Mouse (Mus musculus) induced T-regulatory cell, adult 2 months (primary cell): ENCODE results near the gene Trpm8.

Experiments
- DNase-seq: peaks from one replicate; pipeline ENCODE4 v3.0.0-alpha.2; 2012; ENCODE audit warnings: low read depth

The Trpm8 gene

DNA sequence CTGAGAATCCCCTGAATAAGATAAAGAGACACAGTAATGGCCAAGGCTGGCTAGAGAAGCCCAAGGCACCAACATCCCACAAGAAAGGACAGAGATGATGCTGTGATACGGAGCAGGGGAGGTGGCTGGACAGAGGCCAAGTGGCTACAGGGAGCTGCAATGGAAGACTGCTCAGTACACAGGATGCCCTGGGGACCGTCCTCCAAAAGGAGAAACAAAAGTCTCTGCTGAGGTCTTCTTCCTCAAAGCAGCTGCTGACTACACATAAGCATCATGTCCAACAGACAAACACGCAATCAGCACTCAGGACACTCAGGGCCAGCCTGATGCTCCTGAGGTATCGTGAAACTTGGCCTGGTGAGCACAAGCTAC, 12.6 kb upstream of the Trpm8 start:
- DNase-seq: no peak

DNA sequence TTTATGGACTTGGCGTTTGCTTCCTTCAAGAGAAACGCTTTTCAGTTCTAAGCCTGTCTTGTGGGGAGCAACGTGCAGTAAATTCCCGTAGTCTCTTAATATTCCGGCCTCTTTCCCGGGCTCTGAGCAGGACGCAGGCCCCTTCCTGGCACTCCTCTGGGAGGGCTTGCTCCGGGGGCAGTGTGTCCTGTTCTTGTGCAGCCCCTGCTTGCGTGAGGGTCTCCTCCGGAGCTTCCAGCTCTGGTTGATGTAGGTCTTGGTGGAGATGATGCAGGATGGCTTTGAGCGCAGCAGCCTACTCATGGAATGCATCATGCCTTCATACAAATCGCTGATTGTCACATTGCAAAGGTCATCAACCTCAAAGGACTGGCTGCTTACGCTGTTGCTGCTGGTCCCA, 11.3 kb upstream of the Trpm8 start:
- no peak for DNase-seq

DNA sequence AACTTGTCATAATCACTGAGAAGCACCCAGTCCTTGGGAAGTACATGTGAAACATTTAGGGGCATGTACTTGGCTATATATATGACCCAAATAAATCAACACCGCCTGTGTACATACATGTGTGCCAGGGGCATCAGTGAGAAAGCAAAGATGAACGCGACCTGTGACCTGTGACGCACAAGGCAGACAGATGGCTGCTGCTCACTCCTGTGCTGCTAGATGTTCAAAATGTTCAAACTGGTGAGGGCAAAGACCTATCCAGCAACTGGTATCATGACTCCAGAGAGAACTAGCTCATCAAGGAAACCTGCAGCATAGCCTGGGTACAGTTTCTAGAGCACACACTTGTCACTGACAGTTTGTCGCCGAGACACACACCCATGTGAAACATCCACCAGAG, 10.0 kb upstream of the Trpm8 start:
- no peak for DNase-seq

DNA sequence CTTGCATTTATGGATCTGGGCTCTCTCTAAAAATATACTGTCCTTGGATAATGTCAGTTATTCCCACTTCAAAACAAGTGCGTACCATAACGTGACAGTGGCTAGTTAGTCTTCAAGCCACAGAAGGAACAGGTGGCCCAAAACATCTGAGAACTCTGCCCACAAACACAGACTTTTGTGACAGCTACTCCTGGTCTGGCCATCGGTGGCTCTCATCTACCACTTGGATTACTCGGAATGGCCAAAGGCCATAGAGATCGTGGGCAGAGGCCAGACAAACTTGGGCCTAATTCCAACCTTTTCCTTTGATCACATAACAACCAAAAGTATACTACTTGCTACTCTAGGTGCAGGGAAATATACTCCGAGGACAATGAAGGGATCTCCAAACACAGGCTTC, 9.4 kb upstream of the Trpm8 start:
- DNase-seq: no peak

DNA sequence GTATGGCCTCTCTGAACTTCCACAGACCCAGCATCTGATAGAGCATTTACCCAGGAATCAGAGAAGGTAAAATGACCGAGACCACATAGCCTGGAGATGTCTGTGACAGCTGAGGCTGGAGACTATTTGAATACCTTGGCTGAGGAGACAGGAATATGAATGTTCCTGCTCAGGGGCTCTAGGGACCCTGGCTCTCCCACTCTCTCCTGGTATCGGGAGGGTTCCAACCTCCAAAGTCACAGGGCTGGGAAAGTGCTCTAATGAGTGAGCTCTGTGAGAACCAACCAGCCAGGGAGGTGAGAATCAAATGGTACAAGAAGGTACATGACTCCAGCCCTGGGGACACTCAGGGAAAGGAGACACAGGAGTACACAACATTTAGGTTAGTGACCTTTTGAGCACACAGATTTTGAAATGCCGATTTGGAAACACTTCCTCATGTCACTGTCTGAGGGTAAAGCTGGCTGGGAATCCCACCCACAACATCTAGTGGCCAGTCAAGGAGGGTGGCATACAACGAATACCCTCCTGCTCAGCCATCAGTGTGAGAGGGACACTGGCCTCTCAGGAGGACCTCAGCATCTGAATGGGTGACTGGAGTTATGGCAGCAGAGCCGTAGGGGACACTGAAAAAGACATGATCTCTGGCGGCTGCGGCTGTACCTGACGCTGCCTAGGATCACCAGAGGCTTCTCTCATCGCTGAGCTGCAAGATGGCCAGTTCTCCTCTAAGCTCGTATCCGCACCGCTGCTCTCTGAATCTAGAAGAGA, 7.7 kb upstream of the Trpm8 start:
- DNase-seq: no peak

DNA sequence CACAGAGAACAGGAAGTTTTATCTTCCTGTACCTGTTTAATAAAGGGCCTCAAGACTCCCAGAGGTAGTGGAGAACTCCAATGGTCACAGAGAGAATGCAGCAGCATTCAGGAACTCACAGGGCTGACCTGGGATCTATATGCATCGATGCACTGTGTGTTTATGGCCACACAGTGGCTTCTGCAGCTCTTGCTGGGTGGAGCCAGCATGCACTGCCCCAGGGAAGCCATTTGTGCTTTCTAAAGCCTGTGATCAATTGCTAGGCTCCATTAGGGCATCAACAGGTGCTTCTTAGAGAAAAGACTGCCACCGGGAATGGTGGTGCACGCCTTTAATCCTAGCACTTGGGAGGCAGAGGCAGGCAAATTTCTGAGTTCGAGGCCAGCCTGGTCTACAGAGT, 4.6 kb upstream of the Trpm8 start:
- no peak for DNase-seq

DNA sequence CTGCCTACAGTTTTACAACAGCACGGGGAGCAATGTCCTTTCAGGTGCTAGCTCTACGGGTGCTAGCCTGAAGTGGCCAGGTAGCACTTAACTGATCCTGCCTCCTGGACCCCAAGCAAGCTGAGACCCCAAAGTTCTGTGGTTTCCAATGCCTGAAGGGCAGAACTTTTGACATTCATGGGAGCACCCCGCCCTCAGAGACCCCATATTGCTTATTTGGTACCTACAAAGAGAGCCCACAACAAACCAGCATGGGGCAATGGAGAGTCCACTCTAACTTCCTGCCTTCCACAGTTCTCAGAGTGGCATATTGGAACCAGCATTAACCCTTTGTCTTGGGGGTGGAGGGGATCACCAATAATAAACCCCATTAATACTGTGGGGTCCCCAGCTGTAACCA, 4.1 kb upstream of the Trpm8 start:
- no peak for DNase-seq

DNA sequence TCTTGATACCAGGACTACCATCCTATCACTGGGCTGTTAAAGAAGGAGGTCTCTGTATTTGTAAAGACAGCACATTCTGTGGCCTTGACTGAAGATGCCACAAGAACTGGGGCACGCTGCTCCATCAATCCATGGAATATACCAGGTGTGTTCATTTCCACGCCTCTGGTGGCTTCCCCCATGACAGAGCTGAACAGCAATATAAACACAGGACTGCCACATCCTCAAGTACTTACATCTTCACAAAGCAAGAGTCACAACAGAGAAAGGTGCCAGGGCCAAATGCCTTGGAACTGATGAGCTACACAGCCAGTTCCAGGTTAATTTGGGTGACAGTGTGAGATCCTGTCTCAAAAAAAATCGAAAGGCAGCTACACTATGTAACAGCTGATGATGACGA, 3.6 kb upstream of the Trpm8 start:
- no peak for DNase-seq

DNA sequence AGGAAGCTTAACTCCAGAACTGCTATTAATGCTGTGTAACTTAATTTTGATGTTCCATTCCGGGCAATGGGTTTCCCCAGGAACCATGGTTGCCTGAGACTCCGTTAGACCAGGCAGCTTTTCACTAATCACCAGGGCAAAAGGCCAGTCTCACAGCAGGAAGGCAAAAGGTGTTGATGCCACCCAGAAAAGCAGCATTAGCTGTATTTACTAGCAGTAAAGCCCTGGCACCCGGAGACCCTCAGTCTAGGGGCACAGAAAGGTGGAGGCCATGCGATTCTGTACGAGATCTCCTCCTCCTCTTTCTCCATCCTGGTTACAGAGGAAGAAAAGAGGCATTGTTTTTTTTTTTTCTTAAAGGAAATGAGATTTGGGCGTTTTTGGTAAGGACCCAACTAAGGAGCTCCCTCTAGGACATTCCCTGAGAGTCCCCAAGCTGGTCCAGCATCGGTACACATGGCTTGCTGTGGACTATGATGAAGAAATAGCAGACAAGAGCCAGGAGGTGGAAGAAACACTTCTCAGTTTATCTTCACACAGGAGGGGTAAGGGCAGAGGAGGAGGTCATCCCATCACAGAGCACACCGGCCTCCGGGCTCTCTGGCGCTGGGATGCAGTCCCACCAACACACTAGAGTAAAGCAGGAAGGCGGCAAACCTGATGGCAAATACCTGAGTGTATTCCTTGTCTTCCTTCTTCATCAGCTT, 2.9 kb upstream of the Trpm8 start:
- no peak for DNase-seq

DNA sequence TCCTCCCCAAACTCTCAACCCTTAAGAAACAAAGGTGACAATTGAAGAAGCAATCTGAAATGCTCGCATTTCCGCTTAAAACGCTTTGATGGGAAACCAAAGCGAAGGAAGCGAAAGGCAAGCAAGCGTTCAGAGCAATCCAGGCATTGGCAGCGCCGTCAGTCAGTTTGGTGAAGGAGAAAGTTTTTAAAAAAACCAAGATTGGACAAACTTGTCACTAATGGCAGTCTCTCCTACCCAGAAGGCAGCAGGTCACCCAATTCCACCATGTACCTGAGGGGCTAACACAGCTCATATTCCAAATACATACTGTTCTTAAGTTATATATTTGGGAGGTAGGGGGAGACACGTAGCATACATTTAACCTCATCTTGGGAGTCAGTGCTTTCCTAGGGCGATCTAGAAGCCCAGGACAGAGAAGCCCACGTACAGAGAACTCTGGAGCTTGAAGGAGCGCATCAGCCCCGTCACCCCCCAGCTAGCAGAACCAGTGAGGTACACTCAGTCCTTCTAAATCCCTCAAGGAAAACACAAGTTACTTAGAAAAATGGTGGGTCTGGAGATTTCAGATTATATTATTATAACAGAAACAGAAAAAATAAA, 2.3 kb upstream of the Trpm8 start:
- no peak for DNase-seq

DNA sequence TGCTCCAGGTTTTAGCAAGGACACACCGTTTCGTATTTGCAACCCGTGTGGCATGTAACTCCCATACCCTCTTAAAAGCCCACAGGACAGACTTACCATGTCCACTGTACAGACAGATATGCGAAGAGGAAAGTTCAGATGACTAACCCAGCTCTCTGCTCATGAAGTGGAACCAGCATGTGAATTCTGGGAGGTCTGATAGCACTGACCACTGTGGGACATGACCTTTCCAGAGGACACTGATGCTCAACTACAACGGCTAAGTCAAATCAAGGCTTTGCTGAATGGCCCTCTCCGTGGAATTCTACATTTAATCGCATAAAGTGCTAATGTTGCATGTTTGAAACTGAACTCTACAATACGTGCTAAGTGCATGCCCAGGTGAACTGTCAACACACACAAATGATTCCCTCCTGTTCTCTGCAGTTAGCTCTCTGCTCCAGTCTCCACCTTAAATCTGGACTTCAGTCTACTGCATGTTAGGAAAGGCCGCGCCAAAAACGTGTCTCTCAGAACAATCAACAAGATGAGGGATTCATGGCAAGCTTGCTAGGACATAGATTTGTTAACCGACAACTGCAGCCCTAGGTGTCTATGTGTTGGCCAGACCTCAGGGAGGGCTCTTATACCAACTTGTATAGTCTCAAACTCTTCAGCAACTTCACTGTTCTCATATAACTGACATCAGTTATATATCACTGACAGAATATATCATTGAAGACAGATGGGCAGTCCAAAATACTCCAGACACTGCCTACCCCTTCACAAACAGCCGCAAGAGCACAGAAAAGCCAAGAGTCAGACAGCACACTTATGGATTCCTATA, 1.6 kb upstream of the Trpm8 start:
- no peak for DNase-seq

DNA sequence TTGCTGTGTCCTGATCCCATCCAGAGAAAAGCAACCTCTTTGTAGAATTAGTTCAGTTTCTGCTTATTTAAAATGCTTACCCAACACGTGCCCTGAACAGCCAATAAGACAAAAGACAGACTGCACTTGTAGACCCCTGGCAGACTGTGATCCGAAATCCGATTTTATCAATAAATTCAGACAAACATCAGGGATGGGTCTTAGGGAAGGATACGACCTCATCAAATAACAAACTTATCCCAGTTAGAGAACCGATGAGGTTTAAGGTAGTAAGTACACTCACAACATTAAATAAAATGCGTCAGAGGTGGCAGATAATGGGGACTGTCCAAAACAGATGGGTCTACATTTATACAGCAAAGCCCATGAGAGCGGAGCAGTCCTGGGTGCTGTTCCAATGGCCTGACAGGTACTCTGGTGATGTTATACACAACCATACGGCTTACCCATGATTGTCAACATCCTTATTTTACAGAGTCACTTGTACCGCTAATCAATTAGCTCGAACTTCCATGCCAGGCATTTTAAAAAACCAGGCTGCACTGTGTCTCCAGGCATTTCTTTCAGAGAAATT, 850 bp upstream of the Trpm8 start:
- no peak for DNase-seq

DNA sequence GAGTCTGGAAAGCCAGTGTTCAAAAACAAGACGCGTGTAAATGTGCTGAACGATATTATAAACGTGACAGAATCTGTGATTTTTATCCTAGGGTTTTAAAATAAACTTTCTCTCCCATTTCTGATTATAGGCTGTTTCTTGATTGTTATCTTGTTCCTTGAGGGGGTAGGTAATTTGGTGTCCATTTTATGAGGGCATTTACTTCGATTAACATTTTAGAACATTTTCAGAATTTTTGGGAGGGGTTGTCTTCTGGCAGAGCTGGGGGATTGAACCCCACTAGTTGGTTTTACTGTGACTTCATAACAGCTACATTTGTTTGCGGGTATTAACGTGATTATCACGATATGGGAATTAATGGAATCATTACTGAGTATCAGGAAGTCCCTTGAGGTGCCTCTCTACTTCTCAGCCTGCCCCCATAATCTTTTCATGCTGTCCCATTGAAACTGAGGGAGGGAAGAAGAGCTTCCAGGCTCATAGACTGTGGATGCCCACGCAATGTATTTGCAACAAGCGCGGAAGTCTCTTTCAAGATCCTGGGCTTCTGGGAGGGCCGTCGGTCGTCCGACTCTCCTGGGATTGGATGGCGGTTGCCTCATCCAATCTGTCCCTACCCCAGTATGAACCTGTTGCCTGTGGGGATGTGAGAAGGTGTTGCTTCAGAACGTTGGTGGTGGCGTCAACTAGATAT, 504 bp downstream of the Trpm8 start:
- no peak for DNase-seq

DNA sequence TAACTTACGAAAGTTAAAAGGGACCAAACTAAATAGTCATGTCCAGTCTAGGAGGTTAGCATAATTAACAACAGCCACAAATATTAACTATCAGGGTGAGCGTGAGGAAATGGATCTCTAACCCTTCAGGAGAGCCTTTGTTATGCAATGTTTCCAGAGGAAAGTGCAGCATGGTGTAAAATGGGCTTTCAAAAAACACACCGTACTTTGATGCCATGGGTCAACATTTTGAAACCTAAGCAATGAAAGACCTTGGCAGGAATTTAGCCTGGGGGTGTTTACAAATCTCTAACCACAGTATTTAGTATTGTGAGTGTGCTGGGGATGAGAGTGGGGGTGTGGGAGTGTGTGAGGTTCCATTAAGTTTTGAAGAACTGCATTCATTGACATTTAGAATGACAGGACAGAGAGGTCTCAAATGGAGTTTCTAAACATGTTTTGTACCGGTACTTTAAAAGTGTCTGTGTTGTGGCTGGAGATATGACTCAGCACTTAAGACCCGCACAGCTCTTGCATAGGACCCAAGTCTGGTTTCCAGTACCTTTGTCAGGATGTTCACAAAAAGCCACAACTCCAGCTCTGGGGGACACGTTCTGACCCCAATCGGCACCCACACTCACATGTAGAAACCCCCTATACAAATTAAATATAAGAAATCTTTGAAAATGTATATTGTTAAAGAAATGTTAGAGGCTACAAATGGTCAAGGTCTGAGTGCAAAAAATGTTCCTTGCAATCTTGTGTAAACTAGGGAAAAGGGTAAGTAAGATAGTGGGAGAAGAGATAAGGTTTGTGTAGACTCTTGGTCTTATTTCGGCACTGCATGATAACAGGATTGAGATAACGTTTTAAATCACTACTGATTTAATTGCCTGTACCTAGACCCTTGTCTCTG, 1.9 kb downstream of the Trpm8 start:
- peak; percentile 56 for DNase-seq

DNA sequence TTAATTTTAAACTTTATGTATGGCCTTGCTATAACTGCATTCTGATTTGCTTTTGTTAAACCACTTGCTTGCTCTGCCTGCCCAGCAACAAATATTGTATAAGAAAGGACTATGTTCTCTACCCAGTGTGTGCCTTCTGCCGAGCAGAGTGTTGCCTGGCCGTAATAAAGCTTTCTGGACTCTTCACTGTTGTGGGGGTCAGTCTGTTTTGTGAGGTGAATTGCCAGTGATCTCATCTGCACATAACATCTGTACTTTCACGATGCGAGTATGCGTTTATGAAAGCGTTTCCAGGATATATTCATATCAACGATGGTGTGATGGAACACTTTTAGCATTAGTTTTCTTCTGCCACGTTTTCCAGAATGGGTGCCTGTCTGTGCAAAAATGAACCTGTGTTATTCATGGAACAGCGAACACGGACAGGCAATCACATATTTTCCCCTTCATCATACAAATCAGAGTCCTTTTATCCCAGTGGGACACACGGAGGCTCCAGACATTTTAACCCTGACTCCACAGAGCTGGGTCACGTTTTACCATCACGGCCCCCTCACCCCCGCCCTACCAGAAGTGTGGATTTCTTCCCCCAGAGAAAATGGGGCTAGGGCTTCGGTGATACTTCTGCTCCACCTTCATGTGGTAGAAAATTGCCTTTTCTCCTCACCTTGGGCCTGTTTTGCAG, 2.7 kb downstream of the Trpm8 start:
- DNase-seq: no peak

DNA sequence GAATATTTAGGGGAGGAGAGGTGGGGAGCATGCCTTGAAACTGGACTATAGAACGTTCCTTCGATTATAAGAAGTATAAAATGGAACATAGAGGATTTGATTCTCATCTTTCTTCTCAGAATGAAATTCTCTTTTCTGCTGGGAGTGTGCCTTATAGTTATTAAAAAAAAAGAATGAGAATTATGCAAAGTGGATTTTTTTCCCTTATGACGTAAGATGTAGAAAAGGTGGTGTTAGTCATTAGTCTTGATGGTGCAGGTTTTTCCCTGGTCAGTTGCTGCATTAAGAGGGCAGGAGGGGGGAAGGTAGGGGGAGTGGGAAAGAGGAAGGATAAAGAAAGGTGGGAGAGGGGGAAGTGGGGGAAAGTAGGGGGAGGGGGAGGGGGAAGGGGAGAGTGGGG, 4.8 kb downstream of the Trpm8 start:
- DNase-seq: no peak

DNA sequence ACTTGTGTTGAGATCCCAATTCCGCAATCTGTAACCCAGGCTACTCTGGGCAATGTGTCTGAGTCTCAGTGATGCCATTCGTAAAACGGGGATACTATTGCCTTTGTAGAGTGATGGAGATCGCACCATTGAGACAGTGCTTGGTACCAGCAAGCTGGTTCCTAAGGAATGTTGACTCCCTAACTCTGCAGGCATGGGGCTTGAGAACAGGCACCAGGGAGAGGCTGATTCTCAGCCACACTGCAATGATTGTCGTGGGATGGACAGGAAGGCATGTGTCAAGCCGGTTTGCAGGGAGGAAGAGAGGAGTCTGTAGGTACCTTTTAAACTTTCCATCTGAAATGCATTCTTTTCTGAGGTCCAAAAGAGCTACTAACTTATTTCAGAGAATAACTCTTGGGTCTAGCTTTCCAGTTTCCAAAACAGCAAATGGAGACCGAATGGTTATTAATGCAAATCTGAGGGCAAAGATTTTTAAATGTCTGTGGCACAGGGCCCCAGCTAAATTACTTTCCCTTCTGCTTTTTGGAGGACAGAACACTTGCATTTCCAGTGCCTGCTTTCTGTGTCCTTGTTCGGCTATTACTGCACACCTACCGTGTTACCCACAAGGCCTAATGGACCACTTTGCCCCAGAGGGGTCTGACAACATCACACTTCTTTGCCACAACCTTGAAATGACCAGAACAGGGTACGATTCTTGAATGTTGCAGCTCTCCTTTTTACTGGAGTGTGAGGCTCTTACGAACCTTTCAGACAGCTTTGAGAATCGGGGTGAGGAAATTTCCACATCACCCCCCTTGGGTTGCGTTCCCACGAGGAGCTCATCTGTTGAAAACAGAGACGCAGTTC, 6.1 kb downstream of the Trpm8 start:
- no peak for DNase-seq

DNA sequence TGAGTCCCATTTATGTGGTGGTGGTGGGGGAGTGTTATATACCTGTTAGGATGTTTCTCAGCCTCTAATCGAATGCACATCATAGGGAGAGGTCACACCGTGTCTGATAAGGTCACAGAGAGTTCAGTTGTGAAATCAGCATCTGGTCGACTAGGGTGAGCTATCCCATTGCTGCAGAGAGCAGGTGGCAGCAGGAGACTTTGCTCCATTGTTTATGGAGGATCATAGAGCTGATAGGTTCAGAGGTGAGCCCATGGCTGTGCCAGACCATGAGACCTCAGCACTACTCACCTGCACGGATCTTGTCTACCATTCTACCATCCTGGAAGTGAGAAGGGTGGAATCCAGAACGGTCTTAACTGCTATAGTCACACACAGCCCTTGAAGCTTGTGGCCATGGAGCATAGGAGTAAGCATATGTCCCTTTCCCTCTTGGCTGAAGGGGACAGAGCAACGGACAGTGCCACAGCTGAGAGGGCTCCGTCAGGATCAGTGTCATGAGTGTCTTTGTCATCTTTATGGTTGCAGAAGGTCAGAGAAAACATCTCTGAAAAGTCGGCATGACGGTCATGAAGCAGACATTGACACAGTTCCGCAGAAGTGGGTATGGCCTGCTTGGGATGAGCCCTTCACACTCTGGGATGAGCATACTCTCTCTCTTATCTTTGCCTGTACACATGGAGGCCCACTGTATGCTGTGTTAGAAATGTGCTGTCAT, 6.9 kb downstream of the Trpm8 start:
- no peak for DNase-seq
